Comparison of ENCODE assay signal across 11 mouse cellular contexts in the genomic region with DNA sequence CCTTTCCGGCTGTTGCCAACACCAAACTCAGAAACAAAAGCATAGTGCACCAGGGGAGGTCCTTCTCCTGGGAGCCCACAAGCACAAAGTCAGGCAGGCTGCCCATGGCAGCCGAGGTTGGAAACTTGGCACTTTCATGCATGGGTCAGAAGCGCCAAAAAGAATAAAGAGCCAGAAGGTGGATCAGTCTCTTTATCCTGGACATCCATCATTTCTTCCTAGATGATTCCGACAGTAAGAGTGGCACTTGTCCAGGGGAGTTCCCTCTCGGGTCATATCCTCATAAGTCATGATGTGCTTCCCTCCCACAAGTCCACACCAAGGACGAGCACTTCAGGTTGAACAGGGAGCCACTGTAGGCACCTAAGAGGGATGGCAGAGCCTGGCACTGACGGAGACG. TPM values are rescaled to one million over a fixed set of nuclear protein-coding genes. Genes with fewer than 3 reads are reported as not detected.
DNase-seq lines count a peak whose midpoint lies in the region; ATAC-seq and TF ChIP-seq lines count a peak whose summit lies in the region.
"Had no signal": no experiment of that assay in that cellular context is flagged by ENCODE, and none has a peak within 500 bp of the region (broad histone marks: within the 10 kb centered on the region; RNA-seq: fewer than 3 reads in every experiment).

No protein-coding gene starts in this region.

- no peaks in the 10 kb centered on the region for H3K9me3 ChIP-seq in kidney, embryonic 16.5 days (ENCODE audit: low read length)
- no peaks in the 10 kb centered on the region for H3K9me3 ChIP-seq in lung, embryonic 15.5 days
- no peaks in the 10 kb centered on the region for H3K9me3 ChIP-seq in liver, embryonic 12.5 days (replicated peaks)
- H3K9me3 ChIP-seq in heart, embryonic 11.5 days (replicated peaks; ENCODE audit: control insufficient read depth, low read length) = no peaks in the 10 kb centered on the region
- H3K9me3 ChIP-seq: forebrain, embryonic 10.5 days had no signal

- peaks cover 17% of the 10 kb centered on the region for H3K4me1 ChIP-seq in kidney, embryonic 16.5 days (ENCODE audit: insufficient read depth, low read length)
- H3K4me1 ChIP-seq in cerebellum, adult 2 months (ENCODE audit: control insufficient read depth, insufficient read depth, low read length) = peaks cover 21% of the 10 kb centered on the region
- peaks cover 10% of the 10 kb centered on the region; the same call in 1 of the 2 replicates for H3K4me1 ChIP-seq in lung, embryonic 15.5 days
- H3K4me1 ChIP-seq in liver, embryonic 12.5 days = no peaks in the 10 kb centered on the region
- peaks cover 4% of the 10 kb centered on the region; the same call in 1 of the 2 replicates for H3K4me1 ChIP-seq in heart, embryonic 11.5 days (ENCODE audit: control insufficient read depth, insufficient read depth, low read length)

- peak; percentile 18 for DNase-seq in adrenal gland, adult 2 months
- no peak for DNase-seq in adrenal gland, postnatal 4 days (ENCODE audit: low spot score in 2 of 2)
- DNase-seq in kidney, postnatal 14 days = peak; percentile 38
- DNase-seq in cerebellum, adult 2 months = peak; percentile 66 to 85

- H3K27me3 ChIP-seq in kidney, embryonic 16.5 days (ENCODE audit: insufficient read depth, low read length) = no peaks in the 10 kb centered on the region
- H3K27me3 ChIP-seq in cerebellum, adult 2 months (ENCODE audit: control insufficient read depth, insufficient read depth, low read length) = no peaks in the 10 kb centered on the region
- no peaks in the 10 kb centered on the region for H3K27me3 ChIP-seq in lung, embryonic 15.5 days
- H3K27me3 ChIP-seq in liver, embryonic 12.5 days (replicated peaks) = no peaks in the 10 kb centered on the region
- no peaks in the 10 kb centered on the region for H3K27me3 ChIP-seq in heart, embryonic 11.5 days (ENCODE audit: control insufficient read depth, insufficient read depth, low read length)

- TF ChIP-seq CTCF in cerebellum, adult 2 months (IDR thresholded peaks at IDR 0.05; ENCODE audit: borderline replicate concordance, insufficient read depth, low read depth, low read length) = no peak

- no peak for TF ChIP-seq POLR2A in cerebellum, adult 2 months (IDR thresholded peaks at IDR 0.05; ENCODE audit: borderline replicate concordance, insufficient read depth, low read length)

- H3K36me3 ChIP-seq in kidney, embryonic 16.5 days (ENCODE audit: insufficient read depth, low read length) = no peaks in the 10 kb centered on the region
- no peaks in the 10 kb centered on the region for H3K36me3 ChIP-seq in lung, embryonic 15.5 days
- no peaks in the 10 kb centered on the region for H3K36me3 ChIP-seq in liver, embryonic 12.5 days
- H3K36me3 ChIP-seq in heart, embryonic 11.5 days (ENCODE audit: control insufficient read depth, insufficient read depth, low read length) = no peaks in the 10 kb centered on the region
- H3K36me3 ChIP-seq: forebrain, embryonic 10.5 days had no signal

- WGBS in kidney, embryonic 16.5 days = 66% methylated on average over 8 of the region's 8 CpGs
- WGBS in cerebellum, adult 2 months = 6% methylated on average over 8 of the region's 8 CpGs
- WGBS in lung, embryonic 15.5 days = 58% methylated on average over 8 of the region's 8 CpGs
- 70% methylated on average over 8 of the region's 8 CpGs for WGBS in liver, embryonic 12.5 days (ENCODE audit: insufficient replicate concordance)
- 76% methylated on average over 8 of the region's 8 CpGs for WGBS in heart, embryonic 11.5 days (ENCODE audit: insufficient replicate concordance)

- no peak overlapping the region for H3K4me3 ChIP-seq in kidney, embryonic 16.5 days (ENCODE audit: low read length)
- no peak overlapping the region for H3K4me3 ChIP-seq in cerebellum, adult 2 months (replicated peaks; ENCODE audit: insufficient read depth, low read depth, low read length)
- H3K4me3 ChIP-seq in lung, embryonic 15.5 days = no peak overlapping the region
- no peak overlapping the region for H3K4me3 ChIP-seq in liver, embryonic 12.5 days
- no peak overlapping the region for H3K4me3 ChIP-seq in heart, embryonic 11.5 days (ENCODE audit: low read depth, low read length)
- H3K4me3 ChIP-seq: forebrain, embryonic 10.5 days; left cerebral cortex, adult 2 months; myocyte had no signal

- no peak overlapping the region for H3K9ac ChIP-seq in kidney, embryonic 16.5 days (replicated peaks; ENCODE audit: low read length)
- no peak overlapping the region for H3K9ac ChIP-seq in lung, embryonic 15.5 days
- no peak overlapping the region for H3K9ac ChIP-seq in liver, embryonic 12.5 days
- H3K9ac ChIP-seq in heart, embryonic 11.5 days (ENCODE audit: low read depth, low read length) = no peak overlapping the region

- no peak overlapping the region for H3K27ac ChIP-seq in kidney, embryonic 16.5 days (ENCODE audit: low read length)
- peak overlapping the region; percentile 69 for H3K27ac ChIP-seq in cerebellum, adult 2 months (ENCODE audit: insufficient read depth, low read length)
- peak overlapping the region; percentile 60 for H3K27ac ChIP-seq in lung, embryonic 15.5 days
- no peak overlapping the region for H3K27ac ChIP-seq in liver, embryonic 12.5 days
- H3K27ac ChIP-seq in heart, embryonic 11.5 days (ENCODE audit: low read depth, low read length) = no peak overlapping the region
- H3K27ac ChIP-seq: forebrain, embryonic 10.5 days; left cerebral cortex, adult 2 months had no signal

- no peak overlapping the region for H3K4me2 ChIP-seq in kidney, embryonic 16.5 days (replicated peaks; ENCODE audit: low read depth, low read length)
- no peak overlapping the region for H3K4me2 ChIP-seq in lung, embryonic 15.5 days
- no peak overlapping the region for H3K4me2 ChIP-seq in liver, embryonic 12.5 days
- H3K4me2 ChIP-seq in heart, embryonic 11.5 days = no peak overlapping the region

- ATAC-seq in kidney, embryonic 16.5 days (ENCODE audit: low FRiP score, low TSS enrichment) = no peak
- ATAC-seq in lung, embryonic 15.5 days (ENCODE audit: borderline replicate concordance, extremely low read depth, low FRiP score, low TSS enrichment) = peak; percentile 23; the same call in 1 of the 2 replicates
- ATAC-seq in liver, embryonic 12.5 days = no peak
- no peak for ATAC-seq in heart, embryonic 11.5 days (replicated peaks; ENCODE audit: insufficient number of reproducible peaks, low FRiP score, low TSS enrichment)

RNA-seq across cellular contexts. Expression of a gene that starts 36.8 kb away (rescaled TPM):
- total RNA-seq in adrenal gland, adult 2 months (2021) = not detected
- 0.07 TPM in 1 of 2 replicates, not detected in the other for polyA plus RNA-seq in adrenal gland, adult 2 months (2012; rRNA removed)
- under 1 TPM; 0.14 to 0.45 TPM for total RNA-seq in adrenal gland, postnatal 4 days (2021)
- polyA plus RNA-seq in kidney, embryonic 16.5 days (2015; fragmentation: Nextera tagmentation; extraction: Ambion mirVana) = 2.1 and 2.8 TPM in 2 replicates
- polyA plus RNA-seq in cerebellum, adult 2 months (2012; rRNA removed) = 0.70 and 2.2 TPM in 2 replicates
- polyA plus RNA-seq in lung, embryonic 15.5 days (2015; fragmentation: Nextera tagmentation; extraction: Ambion mirVana) = 1.7 and 3.4 TPM in 2 replicates
- polyA plus RNA-seq in liver, embryonic 12.5 days (2016; fragmentation: Nextera tagmentation; extraction: Ambion mirVana) = 10.5 and 12.5 TPM in 2 replicates
- polyA plus RNA-seq in heart, embryonic 11.5 days (2014; fragmentation: Nextera tagmentation; extraction: Ambion mirVana) = 4.2 and 4.9 TPM in 2 replicates

Comparison
In these comparisons a context has a peak if more than half of its experiments do, and no peak if none do; other contexts are left out.
1. DNase-seq: peak in adrenal gland, adult 2 months (single experiment), kidney, postnatal 14 days (single experiment) and cerebellum, adult 2 months (2 of 2); none in adrenal gland, postnatal 4 days (0 of 2).
2. H3K27ac ChIP-seq: peak in cerebellum, adult 2 months (single experiment) and lung, embryonic 15.5 days (single experiment); none in kidney, embryonic 16.5 days (single experiment), liver, embryonic 12.5 days (single experiment) and heart, embryonic 11.5 days (single experiment).